Mouse (Mus musculus) gastrocnemius, postnatal 36 days (tissue): ENCODE results near the gene Tmem273. TPM values are rescaled to one million over a fixed set of nuclear protein-coding genes. Genes with fewer than 3 reads are reported as not detected.

Experiments
- DNase-seq, 2 experiments: peaks; one replicate each; pipeline ENCODE4 v3.0.0; 2022
- intact Hi-C: fragments of 180-260 bp; cut with DNase I; formaldehyde crosslinking; loops from one replicate; pipeline ENCODE4 v1.15.1; 2025
- total RNA-seq, 2 experiments: library from RNA; stranded (reverse); gene quantifications; 2 replicates each; pipeline ENCODE4 v1.2.3; 2021

Tmem273 gene
- total RNA-seq, 2 experiments from 2014 or later: 0.28 TPM; not detected in 1

GRCm38 (mm10) chr14:32856681-32857328 lies 71.0 kb downstream of the Tmem273 start, which contains the start of gene Vstm4:
Gene Vstm4 (plus strand): TSS chr14:32856756.
- DNase-seq: peak; percentile 70 to 82
- intact Hi-C loops: loop anchor here (5.0 kb wide), 1 partner anchor 105 kb away; no protein-coding TSS in a partner anchor

GRCm38 (mm10) chr14:32858361-32858760 lies 72.6 kb downstream of the Tmem273 start:
- intact Hi-C loops: loop anchor here (5.0 kb wide), 1 partner anchor 104 kb away; no protein-coding TSS in a partner anchor
- DNase-seq: no peak

- no peak for DNase-seq
- intact Hi-C loops: loop anchor here (5.0 kb wide), 1 partner anchor 103 kb away; no protein-coding TSS in a partner anchor
Measured at GRCm38 (mm10) chr14:32858941-32859510, 73.3 kb downstream of the Tmem273 start.

GRCm38 (mm10) chr14:32859831-32860569 lies 74.2 kb downstream of the Tmem273 start:
- DNase-seq: no peak
- intact Hi-C loops: loop anchor here (5.0 kb wide), 1 partner anchor 102 kb away; no protein-coding TSS in a partner anchor

GRCm38 (mm10) chr14:32861149-32861581 lies 75.4 kb downstream of the Tmem273 start:
- DNase-seq: peak in 1 of 2 experiments; percentile 9
- intact Hi-C loops: no loop called here

- intact Hi-C loops: no loop called here
- no peak for DNase-seq
Measured at GRCm38 (mm10) chr14:32861656-32862055, 75.9 kb downstream of the Tmem273 start.

- DNase-seq: no peak
- intact Hi-C loops: no loop called here
Measured at GRCm38 (mm10) chr14:32865331-32865730, 79.6 kb downstream of the Tmem273 start.

Other genes with a start within 250 kb of the Tmem273 start
- gene Prrxl1, start 186.6 kb upstream of the Tmem273 start, total RNA-seq: not detected
- gene 3425401B19Rik, start 100.7 kb upstream of the Tmem273 start, total RNA-seq: 100 to 1,000 TPM; 268 to 399 TPM
- not detected for gene Fam170b, start 48.0 kb downstream of the Tmem273 start, total RNA-seq
- gene Vstm4, start 70.8 kb downstream of the Tmem273 start, total RNA-seq: 1 to 10 TPM; 2.0 to 2.3 TPM
- not detected for gene Lrrc18, start 205.4 kb downstream of the Tmem273 start, total RNA-seq